Mouse (Mus musculus): ENCODE results near the gene Serinc3. TPM values are rescaled to one million over a fixed set of nuclear protein-coding genes. Genes with fewer than 3 reads are reported as not detected.

Serinc3 gene
- total and polyA plus RNA-seq, 2 experiments from 2014 or later = 61.3 to 181 TPM

GRCm38 (mm10) chr2:163592084-163592483 is 52.8 kb downstream of the Serinc3 start:
- ATAC-seq (ENCODE audit: insufficient read depth, low read depth) (no peak), DNase-seq (ENCODE audit: low spot score) (no peak)
- H3K9ac ChIP-seq (replicated peaks; ENCODE audit: low read depth, low read length) = no peak overlapping the region
- no peak overlapping the region for H3K27ac ChIP-seq (ENCODE audit: low read depth)
- no peak overlapping the region for H3K4me3 ChIP-seq (ENCODE audit: low read depth, low read length)
- no peaks in the 10 kb centered on the region for H3K36me3 ChIP-seq (replicated peaks; ENCODE audit: control insufficient read depth, insufficient read depth, low read length)
- H3K9me3 ChIP-seq (replicated peaks; ENCODE audit: control insufficient read depth, low read length) = no peaks in the 10 kb centered on the region
- no peak for TF ChIP-seq EP300 (IDR thresholded peaks at IDR 0.05; ENCODE audit: low read depth)
- TF ChIP-seq CTCF (IDR thresholded peaks at IDR 0.05; ENCODE audit: low read depth) = peak; percentile 42
- WGBS = 76% methylated on average over 1 of the region's 1 CpGs
- 0 out of 2 replicates have a peak, but pooled peaks cover 3% of the 10 kb centered on the region for H3K4me1 ChIP-seq (ENCODE audit: control insufficient read depth, insufficient read depth)
- no peaks in the 10 kb centered on the region for H3K27me3 ChIP-seq (ENCODE audit: control insufficient read depth, insufficient read depth, low read length)
- H3K4me2 ChIP-seq (ENCODE audit: low read depth, low read length) = no peak overlapping the region

GRCm38 (mm10) chr2:163590996-163591395 is 53.9 kb downstream of the Serinc3 start:
- DNase-seq (ENCODE audit: low spot score) (no peak), ATAC-seq (ENCODE audit: insufficient read depth, low read depth) (no peak)
- H3K4me1 ChIP-seq (ENCODE audit: control insufficient read depth, insufficient read depth) = no peaks in the 10 kb centered on the region
- no peak overlapping the region for H3K4me3 ChIP-seq (ENCODE audit: low read depth, low read length)
- no peaks in the 10 kb centered on the region for H3K36me3 ChIP-seq (replicated peaks; ENCODE audit: control insufficient read depth, insufficient read depth, low read length)
- TF ChIP-seq CTCF (IDR thresholded peaks at IDR 0.05; ENCODE audit: low read depth) (no peak), EP300 (IDR thresholded peaks at IDR 0.05; ENCODE audit: low read depth) (no peak)
- H3K27me3 ChIP-seq (ENCODE audit: control insufficient read depth, insufficient read depth, low read length) = no peaks in the 10 kb centered on the region
- no peak overlapping the region for H3K9ac ChIP-seq (replicated peaks; ENCODE audit: low read depth, low read length)
- 75% methylated on average over 5 of the region's 5 CpGs for WGBS
- H3K27ac ChIP-seq (ENCODE audit: low read depth) = no peak overlapping the region
- H3K9me3 ChIP-seq (replicated peaks; ENCODE audit: control insufficient read depth, low read length) = no peaks in the 10 kb centered on the region
- H3K4me2 ChIP-seq (ENCODE audit: low read depth, low read length) = no peak overlapping the region

- H3K9ac ChIP-seq (replicated peaks; ENCODE audit: low read depth, low read length) = no peak overlapping the region
- no peaks in the 10 kb centered on the region for H3K4me1 ChIP-seq (ENCODE audit: control insufficient read depth, insufficient read depth)
- no peak overlapping the region for H3K4me2 ChIP-seq (ENCODE audit: low read depth, low read length)
- H3K27me3 ChIP-seq (ENCODE audit: control insufficient read depth, insufficient read depth, low read length) = no peaks in the 10 kb centered on the region
- no peak for TF ChIP-seq CTCF (IDR thresholded peaks at IDR 0.05; ENCODE audit: low read depth)
- no peak for TF ChIP-seq EP300 (IDR thresholded peaks at IDR 0.05; ENCODE audit: low read depth)
- ATAC-seq (ENCODE audit: insufficient read depth, low read depth) = no peak
- H3K36me3 ChIP-seq (replicated peaks; ENCODE audit: control insufficient read depth, insufficient read depth, low read length) = no peaks in the 10 kb centered on the region
- H3K4me3 ChIP-seq (ENCODE audit: low read depth, low read length) = no peak overlapping the region
- DNase-seq (ENCODE audit: low spot score) = no peak
- WGBS = 43% methylated on average over 12 of the region's 12 CpGs
- H3K27ac ChIP-seq (ENCODE audit: low read depth) = no peak overlapping the region
- no peaks in the 10 kb centered on the region for H3K9me3 ChIP-seq (replicated peaks; ENCODE audit: control insufficient read depth, low read length)
These were observed 54.7 kb downstream of the Serinc3 start for GRCm38 (mm10) chr2:163590211-163590610.

GRCm38 (mm10) chr2:163587506-163587905 is 57.4 kb downstream of the Serinc3 start:
- Histone ChIP-seq H3K9me3 (replicated peaks; ENCODE audit: control insufficient read depth, low read length) (no peaks in the 10 kb centered on the region), H3K36me3 (replicated peaks; ENCODE audit: control insufficient read depth, insufficient read depth, low read length) (no peaks in the 10 kb centered on the region), H3K27me3 (ENCODE audit: control insufficient read depth, insufficient read depth, low read length) (no peaks in the 10 kb centered on the region), H3K4me3 (ENCODE audit: low read depth, low read length) (no peak overlapping the region), H3K27ac (ENCODE audit: low read depth) (no peak overlapping the region), H3K4me2 (ENCODE audit: low read depth, low read length) (no peak overlapping the region), H3K9ac (replicated peaks; ENCODE audit: low read depth, low read length) (no peak overlapping the region), H3K4me1 (ENCODE audit: control insufficient read depth, insufficient read depth) (no peaks in the 10 kb centered on the region)
- DNase-seq (ENCODE audit: low spot score) (no peak), ATAC-seq (ENCODE audit: insufficient read depth, low read depth) (peak; percentile 69)
- TF ChIP-seq EP300 (IDR thresholded peaks at IDR 0.05; ENCODE audit: low read depth) (no peak), CTCF (IDR thresholded peaks at IDR 0.05; ENCODE audit: low read depth) (no peak)
- WGBS = 25% methylated on average over 5 of the region's 5 CpGs

- H3K27ac ChIP-seq (ENCODE audit: low read depth) = no peak overlapping the region
- H3K9ac ChIP-seq (replicated peaks; ENCODE audit: low read depth, low read length) = no peak overlapping the region
- H3K27me3 ChIP-seq (ENCODE audit: control insufficient read depth, insufficient read depth, low read length) = no peaks in the 10 kb centered on the region
- H3K4me2 ChIP-seq (ENCODE audit: low read depth, low read length) = no peak overlapping the region
- no peaks in the 10 kb centered on the region for H3K36me3 ChIP-seq (replicated peaks; ENCODE audit: control insufficient read depth, insufficient read depth, low read length)
- H3K4me3 ChIP-seq (ENCODE audit: low read depth, low read length) = no peak overlapping the region
- WGBS = 55% methylated on average over 19 of the region's 19 CpGs
- no peaks in the 10 kb centered on the region for H3K9me3 ChIP-seq (replicated peaks; ENCODE audit: control insufficient read depth, low read length)
- TF ChIP-seq CTCF (IDR thresholded peaks at IDR 0.05; ENCODE audit: low read depth) = peak; percentile 59
- TF ChIP-seq EP300 (IDR thresholded peaks at IDR 0.05; ENCODE audit: low read depth) = no peak
- ATAC-seq (ENCODE audit: insufficient read depth, low read depth) (no peak), DNase-seq (ENCODE audit: low spot score) (no peak)
- H3K4me1 ChIP-seq (ENCODE audit: control insufficient read depth, insufficient read depth) = no peaks in the 10 kb centered on the region
These were observed 58.3 kb downstream of the Serinc3 start for GRCm38 (mm10) chr2:163586384-163587261.
